In genomic region chr16:13532840-13533239, GRCm38 (mm10) we compare ENCODE assay signal across 8 mouse cellular contexts.
DNase-seq lines count a peak whose midpoint lies in the region; ATAC-seq and TF ChIP-seq lines count a peak whose summit lies in the region.

No protein-coding gene starts in this region.

- no peaks in the 10 kb centered on the region for H3K9me3 ChIP-seq in hindbrain, postnatal 0 days (ENCODE audit: low read length)

- H3K4me3 ChIP-seq in hindbrain, postnatal 0 days (ENCODE audit: low read length): no peak overlapping the region

- H3K4me2 ChIP-seq in hindbrain, postnatal 0 days (ENCODE audit: low read depth, low read length): no peak overlapping the region

- H3K27ac ChIP-seq in hindbrain, postnatal 0 days: no peak overlapping the region

- peak; percentile 63; the same call in 1 of the 2 replicates for ATAC-seq in hindbrain, postnatal 0 days

- no peaks in the 10 kb centered on the region for H3K4me1 ChIP-seq in hindbrain, postnatal 0 days (ENCODE audit: insufficient read depth, low read length)

- intact Hi-C loops in left cerebral cortex, postnatal 4 days (cut with DNase I): loop anchor here (2.0 to 10.0 kb wide), 2 partner anchors 82 to 200 kb away; no protein-coding TSS in a partner anchor

- no peaks in the 10 kb centered on the region for H3K36me3 ChIP-seq in hindbrain, postnatal 0 days (ENCODE audit: insufficient read depth, low read length)

- TF ChIP-seq CTCF in hindbrain, postnatal 0 days (IDR thresholded peaks at IDR 0.05; ENCODE audit: low read depth): peak; percentile 79

- peak; percentile 51 for DNase-seq in gastrocnemius, adult 18-20 months (ENCODE audit: low spot score)
- no peak for DNase-seq in gastrocnemius, postnatal 10 days
- DNase-seq in ovary, postnatal 14 days (ENCODE audit: low spot score): peak; percentile 13
- DNase-seq in ovary, adult 18-20 months (ENCODE audit: low spot score): no peak
- DNase-seq in hindbrain, postnatal 0 days (ENCODE audit: low spot score): peak; percentile 61
- peak; percentile 9 for DNase-seq in retina, postnatal 7 days (ENCODE audit: low read depth, low spot score)
- no peak for DNase-seq in spleen, postnatal 4 days (ENCODE audit: low spot score in 2 of 2)
- no peak for DNase-seq in left cerebral cortex, postnatal 4 days

- no peaks in the 10 kb centered on the region for H3K27me3 ChIP-seq in hindbrain, postnatal 0 days (ENCODE audit: insufficient read depth, low read length)

- H3K9ac ChIP-seq in hindbrain, postnatal 0 days (replicated peaks; ENCODE audit: low read length): no peak overlapping the region

Comparison
In these comparisons a context has a peak if more than half of its experiments do, and no peak if none do; other contexts are left out.
1. DNase-seq: peak in gastrocnemius, adult 18-20 months (single experiment), ovary, postnatal 14 days (single experiment), hindbrain, postnatal 0 days (single experiment) and retina, postnatal 7 days (single experiment); none in gastrocnemius, postnatal 10 days (single experiment), ovary, adult 18-20 months (single experiment), spleen, postnatal 4 days (0 of 2) and left cerebral cortex, postnatal 4 days (single experiment).